Mouse (Mus musculus) CH12.LX (cell line): ENCODE data around the gene St5. TPM values are rescaled to one million over a fixed set of nuclear protein-coding genes. Genes with fewer than 3 reads are reported as not detected.

Source experiments
- DNase-seq: peaks from one replicate; pipeline ENCODE4 v3.0.0-alpha.2; 2013; ENCODE audit errors: extremely low read depth
- H3K27ac ChIP-seq: 2 replicates; pipeline ENCODE4 v1.5.1; 2012; ENCODE audit warnings: low read depth, mild to moderate bottlenecking, control low read depth, moderate library complexity; ENCODE audit not compliant: insufficient read depth
- H3K27me3 ChIP-seq: replicated peaks from 2 replicates; pipeline ENCODE3; 2012; ENCODE audit warnings: inconsistent platforms
- H3K36me3 ChIP-seq, 2 experiments: replicated peaks in 1 of 2; 2 replicates each; pipeline versions ENCODE3 to v1.6.1; 2012; ENCODE audit warnings: inconsistent platforms in 1 of 2, low read length in 1 of 2, mild to moderate bottlenecking in 1 of 2, mixed read lengths in 1 of 2, moderate library complexity in 1 of 2; ENCODE audit not compliant: control insufficient read depth in 1 of 2, insufficient read depth in 1 of 2
- H3K4me1 ChIP-seq, 2 experiments: 2 replicates each; pipeline ENCODE4 v1.6.1; 2012; ENCODE audit warnings: inconsistent platforms in 1 of 2, moderate library complexity in 1 of 2; ENCODE audit not compliant: insufficient read depth in 2 of 2, control insufficient read depth in 1 of 2
- H3K4me2 ChIP-seq: 2 replicates; pipeline ENCODE4 v1.6.1; 2012; ENCODE audit warnings: low read depth, mild to moderate bottlenecking, control low read depth; ENCODE audit not compliant: poor library complexity, insufficient read depth, severe bottlenecking
- H3K4me3 ChIP-seq, 3 experiments: fragments of 150-350 bp in 1 of 3; sonication (generic) in 1 of 3; replicated peaks in 1 of 3; 2 replicates each; pipeline versions ENCODE3 to v1.5.1; 2011 to 2012; ENCODE audit warnings: low read depth in 2 of 3, low read length in 2 of 3, mild to moderate bottlenecking in 2 of 3, moderate library complexity in 2 of 3, control low read depth in 1 of 3, improper control_type of control experiment in 1 of 3, inconsistent platforms in 1 of 3, mixed read lengths in 1 of 3; ENCODE audit not compliant: poor library complexity in 1 of 3
- H3K79me2 ChIP-seq: replicated peaks from 2 replicates; pipeline ENCODE4 v1.6.1; 2012; ENCODE audit warnings: mild to moderate bottlenecking, moderate library complexity; ENCODE audit not compliant: control insufficient read depth, poor library complexity, insufficient read depth, severe bottlenecking; ENCODE audit errors: extremely low read depth
- H3K9ac ChIP-seq: 2 replicates; pipeline ENCODE4 v1.6.1; 2012; ENCODE audit warnings: low read depth, mild to moderate bottlenecking, control low read depth, moderate library complexity; ENCODE audit not compliant: insufficient read depth
- H3K9me3 ChIP-seq: replicated peaks from 2 replicates; pipeline ENCODE3; 2012; ENCODE audit warnings: low read length, inconsistent platforms, mixed read lengths
- BHLHE40 ChIP-seq: IDR thresholded peaks from 2 replicates; pipeline ENCODE4 v1.6.1; 2011; ENCODE audit warnings: mild to moderate bottlenecking, low read depth, low read length, improper control_type of control experiment
- CHD1 ChIP-seq: IDR thresholded peaks from 2 replicates; pipeline ENCODE4 v1.6.1; 2012; ENCODE audit warnings: low read depth, low read length, improper control_type of control experiment, inconsistent platforms
- CHD2 ChIP-seq: IDR thresholded peaks from 2 replicates; pipeline ENCODE4 v1.6.1; 2011; ENCODE audit warnings: low read length, improper control_type of control experiment
- CTCF ChIP-seq, 2 experiments: IDR thresholded peaks in 1 of 2; conservative IDR thresholded peaks in 1 of 2; 2 replicates each; pipeline ENCODE4 v1.5.1; 2011 to 2012; ENCODE audit warnings: low read depth in 2 of 2, low read length in 2 of 2, improper control_type of control experiment in 1 of 2, inconsistent platforms in 1 of 2, mild to moderate bottlenecking in 1 of 2, moderate library complexity in 1 of 2
- E2F4 ChIP-seq: IDR thresholded peaks from 2 replicates; pipeline ENCODE4 v1.6.1; 2011; ENCODE audit warnings: low read depth, low read length, improper control_type of control experiment; ENCODE audit not compliant: insufficient replicate concordance
- ELF1 ChIP-seq: IDR thresholded peaks from 2 replicates; pipeline ENCODE4 v1.6.1; 2014; ENCODE audit warnings: low read depth, mild to moderate bottlenecking, inconsistent platforms, low read length, improper control_type of control experiment
- EP300 ChIP-seq: IDR thresholded peaks from 2 replicates; pipeline ENCODE4 v1.6.1; 2011; ENCODE audit warnings: low read length, improper control_type of control experiment
- ETS1 ChIP-seq: conservative IDR thresholded peaks from 2 replicates; pipeline ENCODE4 v1.6.1; 2012; ENCODE audit warnings: low read depth, mild to moderate bottlenecking, inconsistent platforms, low read length, improper control_type of control experiment, moderate library complexity
- GABPA ChIP-seq: IDR thresholded peaks from 2 replicates; pipeline ENCODE4 v1.6.1; 2012; ENCODE audit warnings: low read depth, low read length, improper control_type of control experiment, inconsistent platforms; ENCODE audit not compliant: insufficient replicate concordance
- HCFC1 ChIP-seq: IDR thresholded peaks from 2 replicates; pipeline ENCODE4 v1.6.1; 2012; ENCODE audit warnings: low read depth, mild to moderate bottlenecking, inconsistent platforms, low read length, improper control_type of control experiment
- IRF4 ChIP-seq: IDR thresholded peaks from 2 replicates; pipeline ENCODE4 v1.6.1; 2014; ENCODE audit warnings: low read depth, mild to moderate bottlenecking, inconsistent platforms, low read length, improper control_type of control experiment
- JUN ChIP-seq: IDR thresholded peaks from 2 replicates; pipeline ENCODE4 v1.6.1; 2011; ENCODE audit warnings: low read depth, mild to moderate bottlenecking, low read length, improper control_type of control experiment, moderate library complexity; ENCODE audit not compliant: insufficient read depth
- JUND ChIP-seq: conservative IDR thresholded peaks from 2 replicates; pipeline ENCODE4 v1.6.1; 2011; ENCODE audit warnings: low read depth, low read length, improper control_type of control experiment
- KAT2A ChIP-seq: IDR thresholded peaks from 2 replicates; pipeline ENCODE4 v1.6.1; 2012; ENCODE audit warnings: low read length, improper control_type of control experiment, inconsistent platforms; ENCODE audit not compliant: insufficient replicate concordance
- MAFK ChIP-seq: IDR thresholded peaks from 2 replicates; pipeline ENCODE4 v1.6.1; 2011; ENCODE audit warnings: low read length, improper control_type of control experiment; ENCODE audit not compliant: insufficient replicate concordance
- MAX ChIP-seq: IDR thresholded peaks from 2 replicates; pipeline ENCODE4 v1.6.1; 2011; ENCODE audit warnings: low read length, improper control_type of control experiment
- MAZ ChIP-seq: IDR thresholded peaks from 2 replicates; pipeline ENCODE4 v1.6.1; 2012; ENCODE audit warnings: low read depth, mild to moderate bottlenecking, inconsistent platforms, low read length, improper control_type of control experiment, moderate library complexity
- MEF2A ChIP-seq: IDR thresholded peaks from 2 replicates; pipeline ENCODE4 v1.6.1; 2014; ENCODE audit warnings: low read depth, mild to moderate bottlenecking, inconsistent platforms, low read length, improper control_type of control experiment, borderline replicate concordance
- MXI1 ChIP-seq: IDR thresholded peaks from 2 replicates; pipeline ENCODE4 v1.6.1; 2011; ENCODE audit warnings: mild to moderate bottlenecking, low read depth, low read length, improper control_type of control experiment
- MYC ChIP-seq: IDR thresholded peaks from 2 replicates; pipeline ENCODE4 v1.6.1; 2011; ENCODE audit warnings: low read depth, mild to moderate bottlenecking, improper control_type of control experiment, low read length
- NELFE ChIP-seq: IDR thresholded peaks from 2 replicates; pipeline ENCODE4 v1.6.1; 2011; ENCODE audit warnings: low read depth, low read length, improper control_type of control experiment
- NRF1 ChIP-seq: IDR thresholded peaks from 2 replicates; pipeline ENCODE4 v1.6.1; 2014; ENCODE audit warnings: low read depth, mild to moderate bottlenecking, inconsistent platforms, low read length, improper control_type of control experiment, moderate library complexity
- PAX5 ChIP-seq: IDR thresholded peaks from 2 replicates; pipeline ENCODE4 v1.6.1; 2012; ENCODE audit warnings: low read length, inconsistent platforms, mixed read lengths
- POLR2A ChIP-seq: IDR thresholded peaks from 2 replicates; pipeline ENCODE4 v1.6.1; 2011; ENCODE audit warnings: low read depth, mild to moderate bottlenecking, improper control_type of control experiment, low read length
- POLR2AphosphoS2 ChIP-seq: IDR thresholded peaks from 2 replicates; pipeline ENCODE4 v1.6.1; 2011; ENCODE audit warnings: low read depth, low read length, improper control_type of control experiment
- RAD21 ChIP-seq: IDR thresholded peaks from 2 replicates; pipeline ENCODE4 v1.6.1; 2011; ENCODE audit warnings: low read depth, mild to moderate bottlenecking, low read length, improper control_type of control experiment, moderate library complexity
- RCOR1 ChIP-seq: conservative IDR thresholded peaks from 2 replicates; pipeline ENCODE4 v1.6.1; 2012; ENCODE audit warnings: low read depth, mild to moderate bottlenecking, inconsistent platforms, low read length, improper control_type of control experiment
- SIN3A ChIP-seq: IDR thresholded peaks from 2 replicates; pipeline ENCODE4 v1.6.1; 2012; ENCODE audit warnings: low read length, improper control_type of control experiment, inconsistent platforms
- SMC3 ChIP-seq: IDR thresholded peaks from 2 replicates; pipeline ENCODE4 v1.6.1; 2011; ENCODE audit warnings: low read depth, low read length, improper control_type of control experiment
- TBP ChIP-seq: conservative IDR thresholded peaks from 2 replicates; pipeline ENCODE4 v1.6.1; 2011; ENCODE audit warnings: low read depth, low read length, improper control_type of control experiment
- TCF12 ChIP-seq: IDR thresholded peaks from 2 replicates; pipeline ENCODE4 v1.6.1; 2014; ENCODE audit warnings: low read depth, mild to moderate bottlenecking, inconsistent platforms, low read length, improper control_type of control experiment
- UBTF ChIP-seq: IDR thresholded peaks from 2 replicates; pipeline ENCODE4 v1.6.1; 2012; ENCODE audit warnings: low read depth, mild to moderate bottlenecking, inconsistent platforms, low read length, improper control_type of control experiment, moderate library complexity
- USF1 ChIP-seq: IDR thresholded peaks from 2 replicates; pipeline ENCODE4 v1.6.1; 2014; ENCODE audit warnings: low read depth, mild to moderate bottlenecking, inconsistent platforms, low read length, improper control_type of control experiment
- USF2 ChIP-seq: conservative IDR thresholded peaks from 2 replicates; pipeline ENCODE4 v1.6.1; 2011; ENCODE audit warnings: low read depth, low read length, improper control_type of control experiment
- ZC3H11A ChIP-seq: IDR thresholded peaks from 2 replicates; pipeline ENCODE4 v1.6.1; 2012; ENCODE audit warnings: low read depth, mild to moderate bottlenecking, inconsistent platforms, low read length, improper control_type of control experiment
- ZKSCAN1 ChIP-seq: IDR thresholded peaks from 2 replicates; pipeline ENCODE4 v1.6.1; 2012; ENCODE audit warnings: low read depth, inconsistent platforms, low read length, improper control_type of control experiment, borderline replicate concordance
- ZMIZ1 ChIP-seq: IDR thresholded peaks from 2 replicates; pipeline ENCODE4 v1.6.1; 2012; ENCODE audit warnings: low read depth, mild to moderate bottlenecking, inconsistent platforms, low read length, improper control_type of control experiment
- ZNF384 ChIP-seq: IDR thresholded peaks from 2 replicates; pipeline ENCODE4 v1.6.1; 2012; ENCODE audit warnings: low read depth, low read length, improper control_type of control experiment, inconsistent platforms
- dilution Hi-C: fragments of 300-500 bp; cut with MboI; formaldehyde crosslinking; loops from 2 replicates; pipeline ENCODE4 v1.14.3; 2020; ENCODE audit warnings: low sequenced_read_pairs; ENCODE audit not compliant: extremely low pct_unique_long_range_greater_than_20kb, extremely low pct_ligation_motif_present
- in situ Hi-C: fragments of 300-500 bp; cut with MboI; formaldehyde crosslinking; loops from 3 replicates; pipeline ENCODE4 v1.14.3; 2019; ENCODE audit warnings: low sequenced_read_pairs, low pct_ligation_motif_present, low pct_unique_long_range_greater_than_20kb, mixed read lengths
- polyA plus RNA-seq: library from polyadenylated mRNA; unstranded; fragments of >175 nt; gene quantifications from 2 replicates; pipeline ENCODE4 v1.2.1, GENCODE M21; 2012; ENCODE audit warnings: low read depth; ENCODE audit not compliant: insufficient read length
- total RNA-seq, 2 experiments: library from RNA; depleted of rRNA; stranded (reverse); fragments of 300-350 nt in 1 of 2; fragments of >200 nt in 1 of 2; gene quantifications; 2 replicates each; pipeline ENCODE4 v1.2.3; 2012 to 2014

The St5 gene
- total and polyA plus RNA-seq, 3 experiments = 1.3 to 3.4 (median 1.6) TPM

DNA sequence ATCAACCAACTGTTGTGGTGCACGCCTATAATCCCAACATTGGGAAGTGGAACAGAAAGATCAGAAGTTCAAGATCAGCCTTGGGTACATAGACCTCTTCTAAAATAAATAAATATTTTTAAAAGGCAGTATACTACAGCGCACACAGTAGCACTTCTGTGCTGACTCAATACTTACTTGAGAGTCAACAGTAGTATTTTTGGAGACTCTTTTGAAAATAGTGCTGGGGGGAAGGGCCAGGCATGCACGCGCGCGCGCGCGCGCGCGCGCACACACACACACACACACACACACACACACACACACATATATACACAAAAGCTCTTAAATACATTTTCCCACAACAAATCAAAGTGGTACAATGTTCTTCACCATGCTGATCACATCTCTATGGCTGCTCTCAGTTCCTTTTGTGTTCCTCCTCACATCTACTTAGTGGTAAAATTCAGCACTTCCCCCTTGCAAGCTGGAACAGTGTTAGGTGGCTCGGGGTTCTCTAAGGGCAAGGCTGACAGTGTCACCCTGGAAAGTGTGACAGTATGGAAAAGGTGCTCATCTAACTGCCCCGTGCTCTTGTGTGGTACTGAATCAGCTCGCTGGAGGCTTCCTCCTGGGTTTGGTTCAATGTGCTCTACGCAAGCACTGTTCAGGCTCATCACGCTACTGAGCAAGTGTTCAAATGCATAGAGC, 60.0 kb downstream of the St5 start:
- Histone ChIP-seq H3K4me3 (peak overlapping the region in 2 of 3 experiments; percentile 15 to 19), H3K4me2 (peak overlapping the region; percentile 18), H3K9me3 (no peaks in the 10 kb centered on the region), H3K4me1 (peaks cover 19 to 55% of the 10 kb centered on the region in 2 experiments), H3K79me2 (no peaks in the 10 kb centered on the region), H3K27ac (peak overlapping the region; percentile 90), H3K9ac (peak overlapping the region; percentile 58), H3K27me3 (no peaks in the 10 kb centered on the region), H3K36me3 (no peaks in the 10 kb centered on the region)
- dilution Hi-C loops (no loop called here), in situ Hi-C loops (no loop called here)
- peak; percentile 93 for DNase-seq
- peak; percentile 56 for TF ChIP-seq NRF1
- peak; percentile 81 for TF ChIP-seq SIN3A
- 0 out of 2 replicates have a peak, but pooled peaks have one; percentile 70 for TF ChIP-seq E2F4
- TF ChIP-seq NELFE = no peak; the same call in 1 of the 2 replicates
- TF ChIP-seq MAZ = no peak; the same call in 1 of the 2 replicates
- TF ChIP-seq MXI1 = peak; percentile 47; the same call in 1 of the 2 replicates
- TF ChIP-seq SMC3 = no peak
- TF ChIP-seq MAX = peak; percentile 41; the same call in 1 of the 2 replicates
- TF ChIP-seq BHLHE40 = peak; percentile 83
- TF ChIP-seq JUN = peak; percentile 97
- no peak for TF ChIP-seq POLR2AphosphoS2
- TF ChIP-seq EP300 = peak; percentile 93
- TF ChIP-seq ZMIZ1 = 0 out of 2 replicates have a peak, but pooled peaks have one; percentile 47
- no peak for TF ChIP-seq ZC3H11A
- peak; percentile 44 for TF ChIP-seq TCF12
- TF ChIP-seq RCOR1 = peak; percentile 53; the same call in 1 of the 2 replicates
- TF ChIP-seq KAT2A = no peak
- no peak for TF ChIP-seq HCFC1
- TF ChIP-seq TBP = 0 out of 2 replicates have a peak, but pooled peaks have one; percentile 29
- 0 out of 2 replicates have a peak, but pooled peaks have one; percentile 37 for TF ChIP-seq UBTF
- TF ChIP-seq POLR2A = peak; percentile 37; the same call in 1 of the 2 replicates
- no peak for TF ChIP-seq USF1
- no peak; the same call in 1 of the 2 replicates for TF ChIP-seq ELF1
- TF ChIP-seq MYC = peak; percentile 81
- no peak for TF ChIP-seq ZKSCAN1
- peak; percentile 91 for TF ChIP-seq JUND
- no peak for TF ChIP-seq PAX5
- no peak for TF ChIP-seq GABPA
- TF ChIP-seq CTCF (conservative IDR thresholded peaks at IDR 0.05 in 1 of 2, IDR thresholded peaks at IDR 0.05 in 1 of 2; ENCODE audit: low read depth in 2 of 2, low read length in 2 of 2) = no peak; a peak in 1 of 4 replicates
- TF ChIP-seq RAD21 = no peak
- 0 out of 2 replicates have a peak, but pooled peaks have one; percentile 48 for TF ChIP-seq CHD1
- peak; percentile 75 for TF ChIP-seq CHD2
- TF ChIP-seq ZNF384 = no peak
- TF ChIP-seq IRF4 = peak; percentile 59; the same call in 1 of the 2 replicates
- no peak for TF ChIP-seq USF2
- TF ChIP-seq MEF2A = peak; percentile 77; the same call in 1 of the 2 replicates
- peak; percentile 89 for TF ChIP-seq ETS1
- TF ChIP-seq MAFK = peak; percentile 68; the same call in 1 of the 2 replicates
- TF ChIP-seq, all 38 proteins: peak for 22
